Mouse (Mus musculus) thymus, adult 2 months (tissue): ENCODE results near the gene Phlda1.

ENCODE experiments used
- CTCF ChIP-seq: fragments of 200-500 bp; IDR thresholded peaks from 2 replicates; pipeline ENCODE4 v1.5.1; 2012; ENCODE audit warnings: mild to moderate bottlenecking, control low read depth, low read length, moderate library complexity, borderline replicate concordance; ENCODE audit not compliant: control insufficient read depth, poor library complexity, insufficient read depth; ENCODE audit errors: extremely low read depth
- POLR2A ChIP-seq: fragments of 200-500 bp; IDR thresholded peaks from 2 replicates; pipeline ENCODE4 v1.6.1; 2012; ENCODE audit warnings: mild to moderate bottlenecking, low read length, control low read depth, moderate library complexity; ENCODE audit not compliant: control insufficient read depth, poor library complexity, insufficient read depth; ENCODE audit errors: extremely low read depth

GRCm38 (mm10) chr10:111509103-111509784 is 3.2 kb downstream of the Phlda1 start:
- TF ChIP-seq POLR2A (no peak), CTCF (no peak)
